Mouse (Mus musculus) 3T3-L1 (cell line): ENCODE results near the gene Gm49373.
"Not testable (repeated sequence)": the region's sequence is repeated elsewhere in the genome, so short reads cannot be mapped to it uniquely, and the experiment has no call there.

Experiments used
- DNase-seq: peaks from one replicate; pipeline ENCODE4 v3.0.0-alpha.2; 2015; ENCODE audit warnings: low read depth, low spot score

The Gm49373 gene

DNA sequence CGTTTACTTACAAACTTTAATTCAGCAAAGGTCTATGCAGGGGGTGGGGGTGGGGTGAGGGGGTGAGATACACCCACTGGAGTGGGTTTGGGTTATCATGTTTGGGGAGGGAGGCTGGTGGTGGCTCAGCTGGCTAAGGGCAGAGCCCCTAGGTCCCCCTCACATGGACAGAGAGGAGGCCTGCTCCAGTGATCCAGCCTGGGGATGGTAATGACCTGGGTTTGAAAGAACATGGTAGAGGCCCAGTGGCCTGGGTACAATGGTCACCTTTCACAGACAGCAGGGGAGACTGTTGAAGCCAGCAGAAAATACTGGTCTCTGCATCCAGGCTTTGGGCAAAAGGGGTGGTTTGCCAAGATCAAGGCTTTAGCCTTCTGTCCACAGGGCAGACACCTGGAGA, 1.3 kb upstream of the Gm49373 start:
- no peak for DNase-seq

DNA sequence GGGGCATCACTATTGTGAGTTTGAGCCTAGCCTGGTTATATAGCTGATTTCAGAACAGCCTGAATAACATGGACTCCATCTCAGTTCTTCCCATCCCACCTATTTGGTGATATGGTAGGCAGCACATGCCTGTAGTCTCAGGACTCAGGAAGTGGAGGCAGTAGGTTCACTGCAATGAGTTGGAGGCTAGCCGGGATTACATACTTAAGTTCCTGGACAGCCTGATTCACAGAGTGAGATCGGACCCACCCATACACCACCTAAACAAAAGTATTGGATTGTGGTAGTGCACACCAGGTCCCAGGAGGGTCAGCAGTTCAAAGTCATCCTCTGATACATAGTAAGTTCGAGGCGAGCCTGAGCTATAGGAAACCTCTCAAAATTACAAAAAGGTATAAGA, 255 bp downstream of the Gm49373 start:
- peak; percentile 64 for DNase-seq

DNA sequence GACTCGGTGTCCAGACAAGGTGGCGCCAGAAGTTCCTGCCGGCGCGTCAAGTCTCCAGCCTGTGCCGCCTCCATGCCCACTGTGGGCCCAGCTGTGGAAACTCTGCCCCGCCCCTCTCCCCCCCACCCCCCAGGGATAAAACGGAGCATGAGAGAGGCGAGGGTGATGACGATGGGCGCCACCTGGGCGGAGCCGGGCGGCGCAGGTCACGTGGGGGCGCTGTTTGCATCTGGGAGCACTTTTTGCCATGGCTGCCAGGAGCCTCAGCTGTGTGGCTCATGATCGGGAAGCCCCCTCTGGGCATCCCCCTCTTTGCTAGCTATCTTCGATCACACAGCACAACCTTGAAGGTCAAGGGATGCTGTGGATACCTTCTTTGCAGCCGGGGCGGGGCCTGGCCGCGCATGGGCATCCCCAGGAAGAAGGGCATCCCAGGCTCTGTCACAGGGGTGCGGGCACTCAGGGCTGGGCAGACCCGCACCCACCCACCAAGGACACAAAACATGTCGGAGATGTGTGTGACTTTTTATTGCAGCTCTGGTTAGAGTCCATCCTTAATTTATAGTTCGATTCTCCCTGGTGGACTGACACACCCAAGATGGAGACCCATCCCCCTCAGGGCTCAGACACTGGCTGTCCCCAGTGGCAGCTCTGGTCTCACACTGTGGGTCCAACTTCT, 5.8 kb downstream of the Gm49373 start, which contains the start of gene Zglp1:
Gene Zglp1, minus strand, starts transcription at position 88 of the 679 bp plus-strand sequence.
- no peak for DNase-seq

DNA sequence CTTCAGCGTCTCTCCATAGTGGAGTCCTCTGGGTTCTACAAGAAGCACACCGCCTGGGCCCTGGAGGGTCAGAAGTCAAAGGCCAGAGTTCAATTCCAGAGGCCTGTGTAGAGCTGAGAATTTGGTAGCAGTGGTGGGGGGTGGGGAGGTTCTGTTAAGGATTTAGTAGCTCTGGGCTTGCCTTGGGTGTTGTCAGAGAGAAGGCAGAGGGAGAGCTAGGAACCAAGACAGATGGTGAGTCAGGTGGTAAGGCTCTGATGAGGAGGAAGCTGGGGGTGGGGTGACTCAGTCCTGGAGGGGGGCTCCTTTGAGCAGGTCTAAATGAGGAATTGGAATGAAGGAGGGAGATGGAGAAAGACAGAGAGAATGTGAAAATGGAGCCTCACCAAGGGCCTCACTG, 10.0 kb downstream of the Gm49373 start:
- no peak for DNase-seq

DNA sequence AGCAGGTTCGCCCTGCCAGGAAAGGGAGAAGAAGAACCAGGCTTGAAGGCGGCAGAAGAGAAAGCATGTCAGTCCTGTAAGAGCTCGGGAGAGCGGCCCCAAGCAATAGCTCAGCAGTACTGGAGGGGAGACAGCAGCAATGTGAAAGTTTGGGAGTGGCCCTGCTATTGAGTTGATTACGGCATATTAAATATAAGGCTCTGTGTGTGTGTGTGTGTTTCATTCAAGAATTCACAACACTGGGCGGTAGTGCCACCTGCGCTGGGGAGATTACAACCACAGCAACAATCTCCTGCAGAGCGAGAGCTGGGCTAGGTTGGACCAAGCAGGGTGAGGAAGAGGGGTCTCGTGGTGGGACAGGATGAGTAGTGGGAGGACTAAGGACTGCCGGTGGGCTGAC, 21.3 kb downstream of the Gm49373 start:
- no peak for DNase-seq

DNA sequence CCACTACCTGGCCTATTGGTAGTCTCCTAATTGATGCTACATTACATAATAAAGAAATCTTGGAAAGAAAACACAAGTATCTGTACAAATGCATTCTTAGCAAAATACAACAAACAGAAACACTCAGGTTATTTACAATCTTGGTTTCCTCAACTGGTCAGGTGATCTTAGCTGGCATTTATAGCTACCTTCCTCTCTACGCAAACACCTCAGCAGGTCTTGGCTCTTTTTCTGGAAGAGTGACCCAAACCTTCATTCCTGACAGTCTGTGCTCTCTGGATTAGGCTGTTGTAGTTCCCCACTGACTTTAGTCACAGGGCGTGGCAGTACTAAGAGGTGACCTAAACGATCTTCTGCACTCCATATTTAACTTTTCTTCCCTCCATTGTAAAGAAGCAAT, 27.7 kb downstream of the Gm49373 start:
- no peak for DNase-seq

DNA sequence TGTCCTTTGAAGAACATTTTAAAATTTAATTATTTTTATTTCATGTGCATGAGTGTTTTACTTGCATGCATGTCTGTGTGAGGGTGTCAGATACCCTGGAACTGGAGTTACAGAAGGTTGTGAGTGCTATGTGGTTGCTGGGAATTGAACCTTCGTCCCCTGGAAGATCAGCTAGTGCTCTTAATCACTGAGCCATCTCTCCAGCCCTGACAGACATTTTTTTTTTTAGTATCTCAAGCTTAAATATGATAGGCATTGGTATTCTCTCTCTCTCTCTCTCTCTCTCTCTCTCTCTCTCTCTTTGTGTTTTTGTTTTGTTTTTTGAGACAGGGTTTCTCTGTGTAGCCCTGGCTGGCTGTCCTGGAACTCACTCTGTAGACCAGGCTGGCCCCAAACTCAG, 28.1 kb downstream of the Gm49373 start:
- DNase-seq: not testable (repeated sequence)

DNA sequence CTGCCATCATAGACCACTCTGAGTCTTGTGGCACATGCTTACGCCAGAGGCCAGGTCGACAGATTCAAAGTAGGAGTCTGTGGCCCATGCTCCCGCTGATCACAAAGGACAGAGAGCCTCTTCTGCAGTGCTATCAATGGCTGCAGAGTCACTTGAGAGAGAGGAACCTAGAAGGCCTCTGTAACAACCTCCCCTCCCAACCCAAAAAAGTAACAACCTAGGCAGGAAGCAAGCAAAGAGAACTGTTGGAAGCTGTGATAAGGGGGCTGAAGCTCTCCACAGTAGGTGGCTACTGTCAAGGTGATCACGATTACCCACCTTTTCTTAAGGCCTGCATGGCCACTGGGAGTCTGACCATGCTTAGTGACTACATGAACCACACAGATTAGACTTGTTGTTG, 29.3 kb downstream of the Gm49373 start:
- no peak for DNase-seq

DNA sequence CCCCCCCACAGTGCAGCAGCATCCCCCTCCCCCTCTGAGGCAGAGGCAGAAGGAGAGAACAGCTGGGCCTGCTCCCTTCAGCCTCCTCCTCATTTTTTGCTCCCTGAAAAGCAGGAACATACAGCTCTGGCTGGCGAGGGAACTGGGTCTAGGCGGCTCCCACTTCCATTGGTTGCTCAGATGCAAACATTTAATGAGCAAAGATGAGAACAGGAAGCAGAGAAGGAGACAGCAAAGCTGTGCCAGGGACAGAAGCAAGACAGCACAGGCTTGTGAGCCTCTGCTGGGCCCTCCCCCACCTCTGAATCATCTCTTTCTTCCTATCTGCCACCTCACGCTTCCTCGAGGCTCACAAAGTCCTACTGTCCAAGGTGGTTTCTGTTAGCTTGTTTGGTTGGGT, 31.6 kb downstream of the Gm49373 start:
- peak; percentile 34 for DNase-seq

DNA sequence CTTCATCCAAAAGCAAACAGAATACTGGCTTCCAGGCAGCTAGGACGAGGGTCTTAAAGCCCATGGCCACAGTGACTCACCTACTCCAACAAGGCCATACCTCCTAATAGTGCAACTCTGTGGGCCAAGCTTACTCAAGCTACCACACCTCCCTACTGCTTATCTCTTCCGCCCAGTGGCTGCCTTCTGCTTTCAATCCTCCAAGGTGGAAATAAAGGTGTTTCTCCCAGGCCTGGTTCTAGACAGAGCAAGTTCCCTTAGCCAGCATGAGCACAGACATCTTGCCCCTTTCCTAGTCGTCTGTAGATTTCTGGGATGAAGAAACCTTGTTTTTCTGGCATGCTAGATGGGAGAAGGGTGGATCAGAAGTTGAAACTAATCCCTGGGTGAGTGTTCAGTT, 33.1 kb downstream of the Gm49373 start:
- no peak for DNase-seq

DNA sequence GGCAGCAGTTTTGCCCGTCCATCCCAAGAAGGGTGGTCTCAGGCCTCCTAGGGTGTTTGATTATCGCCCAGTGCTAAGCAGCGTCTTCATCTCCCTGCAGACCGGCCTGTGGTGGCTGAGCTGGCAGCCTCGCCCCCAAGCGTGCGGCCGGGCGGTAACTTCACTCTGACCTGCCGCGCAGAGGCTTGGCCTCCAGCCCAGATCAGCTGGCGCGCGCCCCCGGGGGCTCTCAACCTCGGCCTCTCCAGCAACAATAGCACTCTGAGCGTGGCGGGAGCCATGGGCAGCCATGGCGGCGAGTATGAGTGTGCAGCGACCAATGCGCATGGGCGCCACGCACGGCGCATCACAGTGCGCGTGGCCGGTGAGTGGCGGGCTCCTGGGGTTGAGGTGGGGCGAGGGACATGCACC, 35.4 kb downstream of the Gm49373 start:
- no peak for DNase-seq

DNA sequence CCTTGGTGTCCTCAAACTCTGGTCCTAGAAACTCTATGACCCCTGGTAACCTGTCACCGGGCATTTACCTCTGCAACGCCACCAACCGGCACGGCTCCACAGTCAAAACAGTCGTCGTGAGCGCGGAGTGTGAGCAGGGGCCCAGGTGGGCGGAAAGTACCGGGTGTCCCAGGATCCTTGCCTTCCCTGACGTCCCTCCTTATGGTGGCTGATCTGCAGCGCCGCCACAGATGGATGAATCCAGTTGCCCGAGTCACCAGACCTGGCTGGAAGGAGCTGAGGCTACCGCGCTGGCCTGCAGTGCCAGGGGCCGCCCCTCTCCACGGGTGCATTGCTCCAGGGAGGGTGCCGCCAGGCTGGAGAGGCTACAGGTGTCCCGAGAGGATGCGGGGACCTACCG, 36.2 kb downstream of the Gm49373 start:
- no peak for DNase-seq

DNA sequence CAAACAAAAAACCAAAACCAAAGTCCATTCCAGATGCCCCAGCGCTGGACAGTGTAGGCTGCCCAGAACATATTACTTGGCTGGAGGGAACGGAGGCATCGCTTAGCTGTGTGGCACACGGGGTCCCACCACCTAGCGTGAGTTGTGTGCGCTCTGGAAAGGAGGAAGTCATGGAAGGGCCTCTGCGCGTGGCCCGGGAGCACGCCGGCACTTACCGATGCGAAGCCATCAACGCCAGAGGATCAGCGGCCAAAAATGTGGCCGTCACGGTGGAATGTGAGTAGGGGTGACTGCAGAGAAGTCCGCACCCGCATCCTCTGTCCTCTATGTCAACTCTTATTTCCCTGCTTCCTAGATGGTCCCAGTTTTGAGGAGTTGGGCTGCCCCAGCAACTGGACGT, 36.7 kb downstream of the Gm49373 start:
- DNase-seq: no peak

DNA sequence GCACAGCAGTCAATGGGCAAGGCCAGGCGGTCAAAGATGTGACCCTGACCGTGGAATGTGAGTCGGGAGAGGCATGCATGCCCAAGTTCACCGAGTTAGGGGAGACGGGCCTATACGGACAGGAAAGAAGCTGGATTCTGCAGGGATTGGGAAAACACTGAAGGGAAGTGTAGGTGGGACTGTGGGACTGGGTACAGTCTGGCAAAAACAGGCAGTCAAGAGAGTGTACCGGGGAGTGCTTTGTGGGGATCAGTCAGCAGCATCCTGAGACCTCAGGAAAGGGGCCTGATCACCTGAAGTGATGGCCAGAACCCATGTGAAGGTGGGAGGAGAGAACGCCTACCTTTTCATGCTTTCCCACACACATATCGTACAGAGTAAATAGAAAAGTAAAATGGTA, 37.3 kb downstream of the Gm49373 start:
- DNase-seq: no peak

DNA sequence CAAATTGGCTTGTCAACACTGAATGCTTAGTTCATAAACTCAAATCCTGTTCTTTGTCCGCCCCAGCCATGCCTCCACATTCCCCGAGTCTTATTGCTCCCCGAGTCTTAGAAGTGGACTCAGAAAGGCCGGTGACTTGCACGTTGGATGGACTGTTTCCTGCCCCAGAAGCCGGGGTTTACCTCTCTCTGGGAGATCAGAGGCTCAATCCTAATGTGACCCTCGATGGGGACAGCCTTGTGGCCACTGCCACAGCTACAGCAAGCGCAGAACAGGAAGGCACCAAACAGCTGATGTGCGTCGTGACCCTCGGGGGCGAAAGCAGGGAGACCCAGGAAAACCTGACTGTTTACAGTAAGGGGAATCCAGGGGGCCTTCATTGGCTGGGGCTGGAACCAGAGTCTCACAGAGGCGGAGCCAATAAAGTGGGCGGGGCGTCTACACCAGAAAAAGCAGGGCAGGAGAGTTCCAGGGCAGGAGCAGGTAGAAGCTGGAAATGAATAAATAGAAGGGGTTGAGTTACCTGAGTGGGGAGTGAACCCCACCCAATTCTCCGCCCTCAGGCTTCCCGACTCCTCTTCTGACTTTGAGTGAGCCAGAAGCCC, 38.3 kb downstream of the Gm49373 start:
- no peak for DNase-seq

DNA sequence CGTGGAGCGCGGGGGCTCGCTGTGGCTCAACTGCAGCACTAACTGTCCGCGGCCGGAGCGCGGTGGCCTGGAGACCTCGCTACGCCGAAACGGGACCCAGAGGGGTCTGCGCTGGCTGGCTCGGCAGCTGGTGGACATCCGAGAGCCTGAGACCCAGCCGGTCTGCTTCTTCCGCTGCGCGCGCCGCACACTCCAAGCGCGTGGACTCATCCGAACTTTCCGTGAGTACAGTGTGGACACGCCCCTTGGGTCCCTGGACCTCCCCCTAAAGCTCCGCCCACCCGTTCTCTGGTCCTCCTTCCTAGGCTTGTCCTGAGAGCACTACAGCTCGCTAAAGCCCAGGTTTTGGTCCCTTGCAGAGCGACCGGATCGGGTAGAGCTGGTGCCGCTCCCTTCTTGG, 39.8 kb downstream of the Gm49373 start:
- peak; percentile 94 for DNase-seq

DNA sequence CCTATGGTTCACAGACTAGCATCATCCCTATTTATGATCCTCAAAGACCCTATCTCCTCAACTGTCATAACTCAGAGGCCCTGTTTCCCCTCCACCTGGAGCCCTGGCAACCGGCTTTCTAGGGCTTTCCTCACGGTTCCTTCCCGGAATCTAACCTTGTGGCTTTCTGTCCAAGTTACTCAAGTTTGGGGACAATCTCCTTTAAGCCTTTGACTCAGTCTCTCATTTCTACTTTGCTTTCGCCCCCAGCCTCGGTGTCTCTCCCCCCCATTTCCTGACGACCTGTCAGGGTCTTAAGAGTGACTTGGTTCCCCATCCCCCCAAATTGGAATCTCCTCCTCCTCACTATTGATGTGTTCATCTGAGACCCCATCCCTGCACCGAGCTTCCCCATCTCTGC, 40.4 kb downstream of the Gm49373 start:
- DNase-seq: no peak

DNA sequence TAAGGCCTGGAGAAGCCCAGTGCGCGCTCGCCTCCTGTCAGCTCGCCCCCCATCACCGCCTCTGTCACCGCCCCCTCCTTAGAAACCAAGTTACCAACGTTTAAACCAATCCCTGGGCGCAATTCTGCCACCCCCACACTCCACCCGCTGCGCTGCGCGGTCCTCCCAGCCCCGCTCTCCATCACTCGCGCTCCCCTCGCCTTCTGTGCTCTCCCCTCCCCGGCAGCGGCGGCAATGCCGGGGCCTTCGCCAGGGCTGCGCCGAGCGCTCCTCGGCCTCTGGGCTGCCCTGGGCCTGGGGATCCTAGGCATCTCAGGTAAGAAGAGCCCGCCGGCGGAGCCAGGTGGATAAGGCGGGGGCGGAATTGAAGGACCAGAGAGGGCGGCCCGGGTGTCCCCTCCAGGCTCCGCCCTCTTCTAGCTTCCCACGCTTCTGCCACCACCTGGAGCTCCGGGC, 41.0 kb downstream of the Gm49373 start, which contains the start of gene Icam5:
Gene Icam5, plus strand, starts transcription at position 178 of the 456 bp plus-strand sequence.
- DNase-seq: peak; percentile 45

DNA sequence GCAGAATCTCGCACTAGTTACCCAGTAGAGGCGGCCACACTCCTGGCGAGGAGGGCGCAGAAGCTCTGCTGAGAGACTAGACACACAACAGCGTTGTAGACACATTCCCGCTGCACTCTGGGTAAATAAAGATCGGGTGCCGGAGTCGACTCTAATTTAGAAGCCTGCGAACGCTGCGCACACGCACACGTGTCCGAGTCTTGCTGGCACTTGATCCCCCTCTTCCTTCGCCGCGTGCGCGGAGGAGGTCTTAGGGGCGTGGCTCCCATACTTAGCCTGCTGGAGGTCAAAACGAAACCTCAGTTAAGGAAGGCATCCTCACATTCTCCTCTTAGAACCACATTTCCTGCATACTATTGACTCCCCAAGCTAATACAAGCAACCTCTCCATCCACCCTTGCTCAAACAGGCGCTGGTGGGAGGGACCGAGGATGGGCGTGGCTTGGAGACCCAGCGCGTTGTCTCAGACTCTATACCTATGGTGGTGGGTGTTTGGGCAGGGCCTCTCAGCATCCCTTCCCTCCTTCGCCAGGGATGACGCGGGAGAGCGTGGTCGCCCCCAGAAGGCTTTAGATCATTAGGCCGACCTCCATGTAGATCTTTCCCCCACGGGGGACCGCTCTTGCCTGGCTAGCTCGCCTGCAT, 41.5 kb downstream of the Gm49373 start:
- DNase-seq: peak; percentile 84

DNA sequence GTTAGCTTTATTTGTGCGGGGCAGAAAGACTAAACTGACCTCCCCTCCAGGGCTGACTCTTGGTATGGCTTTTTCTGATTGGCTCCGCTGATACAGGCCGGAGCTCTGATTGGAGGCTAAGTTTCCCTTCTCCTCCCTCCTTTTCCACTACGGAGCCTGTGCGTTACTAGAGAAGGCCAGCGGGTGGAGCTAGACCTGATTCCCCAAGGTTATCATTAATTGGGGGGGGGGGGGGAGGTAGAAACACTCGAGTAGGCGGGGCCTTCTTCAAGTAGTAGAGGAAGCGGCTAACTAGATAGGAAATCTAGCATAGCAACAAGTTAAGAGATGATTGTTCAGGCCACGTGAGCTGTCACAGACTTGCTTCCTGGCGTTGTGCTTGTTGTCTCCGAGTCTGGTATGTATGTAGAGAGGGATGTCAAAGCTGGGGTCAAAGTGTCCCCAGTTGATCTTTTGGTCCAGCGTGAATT, 42.1 kb downstream of the Gm49373 start:
- DNase-seq: peak; percentile 97

DNA sequence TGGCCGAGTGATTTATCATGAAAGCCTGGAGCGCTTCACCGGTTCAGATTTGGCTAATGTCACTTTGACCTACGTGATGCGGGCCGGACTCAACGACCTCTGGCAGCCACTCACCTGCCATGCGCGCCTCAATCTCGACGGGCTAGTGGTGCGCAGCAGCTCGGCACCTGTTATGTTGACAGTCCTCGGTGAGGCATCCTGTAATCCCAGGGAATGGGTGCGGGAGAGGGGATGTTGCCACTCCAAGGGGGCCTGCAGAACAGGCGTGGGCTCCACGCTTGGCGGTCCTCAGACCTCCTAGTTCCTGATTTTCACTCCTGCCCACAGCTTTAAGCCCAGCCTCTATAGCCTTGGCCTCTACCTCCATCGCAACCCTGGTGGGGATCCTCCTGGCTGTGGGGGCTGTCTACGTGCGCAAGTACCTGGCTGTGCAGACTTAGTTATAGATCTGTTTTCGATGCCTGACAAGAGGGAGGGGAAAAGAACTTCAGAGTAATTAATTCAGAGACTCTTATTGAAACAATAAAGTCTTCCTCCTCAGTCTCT, 42.8 kb downstream of the Gm49373 start:
- no peak for DNase-seq

DNA sequence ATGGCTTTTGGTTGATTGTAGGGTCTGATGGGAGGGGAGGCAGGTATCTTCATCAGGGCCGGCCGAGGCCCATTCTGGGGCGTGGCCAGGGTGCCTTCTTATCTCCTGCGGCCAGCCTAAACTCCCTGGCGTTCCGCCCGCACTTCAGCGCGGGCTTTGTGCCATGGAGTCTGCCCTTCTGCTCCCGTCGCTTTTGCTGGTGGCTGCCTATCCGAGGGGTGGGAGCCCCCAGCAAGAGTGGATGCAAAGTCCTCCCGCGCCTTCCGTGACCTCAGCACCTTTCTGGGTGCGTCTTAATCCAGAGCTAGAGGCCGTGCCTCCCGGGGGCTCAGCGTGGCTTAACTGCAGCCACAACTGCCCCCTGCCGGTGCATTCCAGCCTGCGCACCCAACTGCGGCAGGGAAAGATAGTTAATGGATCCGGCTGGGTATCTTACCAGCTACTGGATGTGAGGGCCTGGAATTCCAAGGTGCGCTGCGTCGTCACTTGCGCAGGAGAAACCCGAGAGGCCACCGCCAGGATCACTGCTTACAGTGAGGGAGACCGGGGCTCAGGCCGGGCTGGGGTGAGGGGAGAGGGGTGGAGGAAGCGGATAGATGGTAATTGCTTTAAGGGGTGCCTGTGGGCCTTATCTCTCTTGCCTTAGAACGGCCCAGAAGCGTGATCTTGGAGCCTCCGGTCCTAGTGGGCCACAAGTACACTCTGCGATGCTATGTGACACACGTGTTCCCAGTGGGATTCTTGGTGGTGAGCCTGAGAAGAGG, 43.4 kb downstream of the Gm49373 start, which contains the start of gene Icam4:
Gene Icam4, plus strand, starts transcription at position 83 of the 764 bp plus-strand sequence.
- peak; percentile 49 for DNase-seq
